Mouse (Mus musculus) heart, postnatal 0 days (tissue): Measurements from ENCODE around the gene 1700018B08Rik. TPM values are rescaled to one million over a fixed set of nuclear protein-coding genes. Genes with fewer than 3 reads are reported as not detected.

Experiments used
- ATAC-seq: fragments of 200-750 bp; cut with Nextera tagmentation; 2 replicates; pipeline ENCODE4 v1.8.0; 2017; ENCODE audit warnings: low read depth, moderate number of reproducible peaks, moderate library complexity; ENCODE audit not compliant: insufficient read depth
- DNase-seq: peaks from one replicate; pipeline ENCODE4 v3.0.0-alpha.2; 2016; ENCODE audit warnings: low spot score
- H3K27ac ChIP-seq: fragments of 300-500 bp; sonication (generic); 2 replicates; pipeline ENCODE4 v1.5.1; 2014; ENCODE audit warnings: low read depth, mild to moderate bottlenecking
- H3K27me3 ChIP-seq: fragments of 300-500 bp; sonication (generic); 2 replicates; pipeline ENCODE4 v1.6.1; 2014; ENCODE audit warnings: low read length, mixed read lengths; ENCODE audit not compliant: control insufficient read depth, insufficient read depth
- H3K36me3 ChIP-seq: fragments of 300-500 bp; sonication (generic); replicated peaks from 2 replicates; pipeline ENCODE4 v1.6.1; 2014; ENCODE audit warnings: low read length, mixed read lengths; ENCODE audit not compliant: control insufficient read depth, insufficient read depth
- H3K4me1 ChIP-seq: fragments of 300-500 bp; sonication (generic); 2 replicates; pipeline ENCODE4 v1.6.1; 2014; ENCODE audit warnings: antibody characterized with exemption; ENCODE audit not compliant: control insufficient read depth, insufficient read depth
- H3K4me2 ChIP-seq: fragments of 300-500 bp; sonication (generic); 2 replicates; pipeline ENCODE4 v1.6.1; 2014; ENCODE audit warnings: low read depth, mild to moderate bottlenecking, low read length, moderate library complexity
- H3K4me3 ChIP-seq: fragments of 300-500 bp; sonication (generic); 2 replicates; pipeline ENCODE4 v1.5.1; 2014; ENCODE audit warnings: low read depth, low read length
- H3K9ac ChIP-seq: fragments of 300-500 bp; sonication (generic); replicated peaks from 2 replicates; pipeline ENCODE4 v1.6.1; 2014; ENCODE audit warnings: low read depth, low read length, mixed read lengths
- H3K9me3 ChIP-seq: fragments of 300-500 bp; sonication (generic); replicated peaks from 2 replicates; pipeline ENCODE4 v1.6.1; 2016; ENCODE audit warnings: low read length; ENCODE audit not compliant: control insufficient read depth
- CTCF ChIP-seq: IDR thresholded peaks from 2 replicates; pipeline ENCODE4 v1.5.1; 2016; ENCODE audit warnings: antibody characterized with exemption, control low read depth, low read depth
- EP300 ChIP-seq: IDR thresholded peaks from 2 replicates; pipeline ENCODE4 v1.6.1; 2016; ENCODE audit warnings: antibody characterized with exemption, low read depth
- WGBS: fragments of 180-500 bp; shearing (Covaris S2); extraction: QIAGEN DNeasy Blood & Tissue Kit; methylation state at CpG from one replicate; pipeline ENCODE4 v1.1.7; 2014; 5-methylcytosine and 5-hydroxymethylcytosine counted together
- polyA plus RNA-seq: library from polyadenylated mRNA; unstranded; fragments of >200 nt; fragmentation: Nextera tagmentation; extraction: Ambion mirVana; gene quantifications from 2 replicates; pipeline ENCODE4 v1.2.1, GENCODE M21; 2015
- total RNA-seq: library from RNA; depleted of rRNA; stranded (reverse); fragments of >200 nt; gene quantifications from 2 replicates; pipeline ENCODE4 v1.2.3, GENCODE M21; 2014; ENCODE audit warnings: low replicate concordance

The 1700018B08Rik gene
- total and polyA plus RNA-seq, 2 experiments from 2014 or later = not detected

- H3K36me3 ChIP-seq = peaks cover 31% of the 10 kb centered on the region
- H3K9ac ChIP-seq = no peak overlapping the region
- no peak overlapping the region for H3K4me3 ChIP-seq
- TF ChIP-seq EP300 = no peak
- no peak for TF ChIP-seq CTCF
- peaks cover 7% of the 10 kb centered on the region for H3K4me1 ChIP-seq
- H3K9me3 ChIP-seq = no peaks in the 10 kb centered on the region
- H3K4me2 ChIP-seq = no peak overlapping the region
- DNase-seq (no peak), ATAC-seq (no peak)
- 86% methylated on average over 7 of the region's 7 CpGs for WGBS
- H3K27me3 ChIP-seq = no peaks in the 10 kb centered on the region
- no peak overlapping the region for H3K27ac ChIP-seq
Observed at GRCm38 (mm10) chr8:121560432-121561100, 16.4 kb upstream of the 1700018B08Rik start.

- Histone ChIP-seq H3K4me2 (no peak overlapping the region), H3K9ac (no peak overlapping the region), H3K27me3 (no peaks in the 10 kb centered on the region), H3K4me3 (no peak overlapping the region), H3K4me1 (peaks cover 7% of the 10 kb centered on the region), H3K27ac (no peak overlapping the region), H3K9me3 (no peaks in the 10 kb centered on the region), H3K36me3 (peaks cover 38% of the 10 kb centered on the region)
- DNase-seq = no peak
- ATAC-seq = no peak
- TF ChIP-seq EP300 = no peak
- no peak for TF ChIP-seq CTCF
- WGBS = 89% methylated on average over 12 of the region's 12 CpGs
Observed at GRCm38 (mm10) chr8:121559801-121560200, 15.7 kb upstream of the 1700018B08Rik start.

GRCm38 (mm10) chr8:121558538-121558937 is 14.4 kb upstream of the 1700018B08Rik start:
- H3K4me2 ChIP-seq = no peak overlapping the region
- DNase-seq = no peak
- no peak overlapping the region for H3K27ac ChIP-seq
- H3K9ac ChIP-seq = no peak overlapping the region
- no peak overlapping the region for H3K4me3 ChIP-seq
- peaks cover 45% of the 10 kb centered on the region for H3K36me3 ChIP-seq
- H3K27me3 ChIP-seq = no peaks in the 10 kb centered on the region
- no peak for TF ChIP-seq EP300
- TF ChIP-seq CTCF = no peak
- H3K9me3 ChIP-seq = no peaks in the 10 kb centered on the region
- no peak for ATAC-seq
- 86% methylated on average over 16 of the region's 16 CpGs for WGBS
- peaks cover 7% of the 10 kb centered on the region for H3K4me1 ChIP-seq

GRCm38 (mm10) chr8:121557746-121558145 is 13.6 kb upstream of the 1700018B08Rik start:
- 81% methylated on average over 11 of the region's 11 CpGs for WGBS
- H3K4me3 ChIP-seq = no peak overlapping the region
- H3K27ac ChIP-seq = no peak overlapping the region
- H3K4me2 ChIP-seq = no peak overlapping the region
- no peak for TF ChIP-seq EP300
- DNase-seq (no peak), ATAC-seq (no peak)
- H3K27me3 ChIP-seq = no peaks in the 10 kb centered on the region
- peaks cover 7% of the 10 kb centered on the region for H3K4me1 ChIP-seq
- H3K36me3 ChIP-seq = peaks cover 52% of the 10 kb centered on the region
- H3K9ac ChIP-seq = no peak overlapping the region
- H3K9me3 ChIP-seq = no peaks in the 10 kb centered on the region

- Histone ChIP-seq H3K4me2 (no peak overlapping the region), H3K9me3 (no peaks in the 10 kb centered on the region), H3K27me3 (no peaks in the 10 kb centered on the region), H3K4me1 (no peaks in the 10 kb centered on the region; the same call in 1 of the 2 replicates), H3K36me3 (peaks cover 52% of the 10 kb centered on the region), H3K4me3 (no peak overlapping the region), H3K9ac (no peak overlapping the region), H3K27ac (no peak overlapping the region)
- ATAC-seq (no peak), DNase-seq (no peak)
- WGBS = 92% methylated on average over 32 of the region's 32 CpGs
- TF ChIP-seq CTCF = no peak
- TF ChIP-seq EP300 = no peak
Observed at GRCm38 (mm10) chr8:121553831-121554475, 9.8 kb upstream of the 1700018B08Rik start.
